Mouse (Mus musculus): ENCODE data around the gene Sirt6.

GRCm38 (mm10) chr10:81592631-81593030, 35.0 kb downstream of the Sirt6 start:
- TF ChIP-seq MAFK (IDR thresholded peaks at IDR 0.05; ENCODE audit: insufficient read depth, low read depth, low read length), result no peak
- no peak for TF ChIP-seq CHD2 (IDR thresholded peaks at IDR 0.05; ENCODE audit: low read depth, low read length)
